Comparison of ENCODE assay signal across 9 mouse cellular contexts in the genomic region with DNA sequence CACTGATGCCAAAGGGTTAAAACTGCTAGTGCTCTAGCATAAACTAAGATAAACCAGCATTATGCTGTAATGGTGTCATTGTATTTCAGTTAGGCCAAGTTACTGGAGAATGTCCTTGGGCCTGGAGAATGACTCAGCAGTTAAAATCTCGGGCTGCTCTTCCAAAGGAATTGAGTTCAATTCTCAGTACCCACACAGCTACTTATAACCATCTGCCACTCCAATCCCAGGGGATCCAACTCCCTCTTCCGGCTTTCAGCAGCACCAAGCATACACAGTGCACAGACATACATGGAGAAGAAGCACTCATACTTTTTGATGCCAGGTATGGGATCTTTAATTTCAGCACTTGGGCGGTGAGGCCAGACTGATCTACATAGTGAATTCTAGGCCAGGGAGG. TPM values are rescaled to one million over a fixed set of nuclear protein-coding genes. Genes with fewer than 3 reads are reported as not detected.
A peak's percentile ranks its signal among the peaks of the same experiment; 100 is the strongest.
DNase-seq lines count a peak whose midpoint lies in the region; ATAC-seq and TF ChIP-seq lines count a peak whose summit lies in the region.
"Had no signal": no experiment of that assay in that cellular context is flagged by ENCODE, and none has a peak within 500 bp of the region (broad histone marks: within the 10 kb centered on the region; RNA-seq: fewer than 3 reads in every experiment).

No protein-coding gene starts in this region.

- TF ChIP-seq CTCF in layer of hippocampus, adult 2 months (conservative IDR thresholded peaks at IDR 0.05) = no peak
- TF ChIP-seq CTCF in liver, embryonic 14.5 days (IDR thresholded peaks at IDR 0.05; ENCODE audit: low read depth) = no peak

- 46% methylated on average over 3 of the region's 3 CpGs for WGBS in liver, embryonic 14.5 days (ENCODE audit: insufficient replicate concordance)

- TF ChIP-seq EP300 in liver, embryonic 14.5 days (IDR thresholded peaks at IDR 0.05; ENCODE audit: low read depth) = no peak

- no peaks in the 10 kb centered on the region for H3K9me3 ChIP-seq in liver, embryonic 14.5 days (ENCODE audit: control insufficient read depth, low read length)

- H3K9ac ChIP-seq in liver, embryonic 14.5 days (replicated peaks) = no peak overlapping the region

- no peaks in the 10 kb centered on the region for H3K27me3 ChIP-seq in liver, embryonic 14.5 days (ENCODE audit: control insufficient read depth, insufficient read depth, low read length)

- peaks cover 6 to 8% of the 10 kb centered on the region in 2 experiments for H3K4me1 ChIP-seq in liver, embryonic 14.5 days (replicated peaks; ENCODE audit: control insufficient read depth in 2 of 2, insufficient read depth in 2 of 2, low read length in 1 of 2)

- H3K27ac ChIP-seq in layer of hippocampus, adult 2 months = peak overlapping the region; percentile 36; the same call in 1 of the 2 replicates
- no peak overlapping the region for H3K27ac ChIP-seq in liver, embryonic 14.5 days

- H3K4me2 ChIP-seq in liver, embryonic 14.5 days (ENCODE audit: low read depth) = no peak overlapping the region

- no peak overlapping the region for H3K4me3 ChIP-seq in layer of hippocampus, adult 2 months
- H3K4me3 ChIP-seq in liver, embryonic 14.5 days (ENCODE audit: insufficient read depth in 1 of 2, low read depth in 2 of 2, low read length in 2 of 2) = no peak overlapping the region
- H3K4me3 ChIP-seq: erythroblast, embryonic 14.5 days had no signal

- H3K36me3 ChIP-seq in liver, embryonic 14.5 days (replicated peaks; ENCODE audit: control insufficient read depth, insufficient read depth, low read depth) = no peaks in the 10 kb centered on the region

- DNase-seq in layer of hippocampus, adult 2 months (ENCODE audit: low spot score in 2 of 2) = no peak
- no peak for DNase-seq in layer of hippocampus, adult 18-20 months (ENCODE audit: low spot score in 2 of 2)
- DNase-seq in adipocyte (ENCODE audit: low spot score) = peak; percentile 62
- DNase-seq in cerebellum, adult 9-10 months = peak; percentile 35
- DNase-seq in liver, embryonic 14.5 days (ENCODE audit: low read depth in 3 of 3, low spot score in 3 of 3) = peak; percentile 24 to 35 (median 28)
- no peak for DNase-seq in lung, postnatal 14 days
- DNase-seq in layer of hippocampus, adult 8-10 months (ENCODE audit: low spot score in 2 of 2) = no peak

- ATAC-seq in liver, embryonic 14.5 days (ENCODE audit: insufficient read depth) = 0 out of 2 replicates have a peak, but pooled peaks have one; percentile 39
- ATAC-seq in monocyte, adult 5-6 weeks (replicated peaks; ENCODE audit: insufficient number of reproducible peaks, low FRiP score, low TSS enrichment, poor library complexity, severe bottlenecking) = no peak

RNA-seq across cellular contexts. Expression of gene Kpna4, which starts 8.1 kb away (rescaled TPM):
- 10 to 100 TPM; 82.9 to 87.7 TPM for total RNA-seq in layer of hippocampus, adult 2 months (2021)
- 10 to 100 TPM; 84.4 to 92.4 TPM for total RNA-seq in layer of hippocampus, adult 18-20 months (2021)
- polyA plus RNA-seq in liver, embryonic 14.5 days (2012; rRNA removed) = 5.1 and 8.7 TPM in 2 replicates
- polyA plus RNA-seq in liver, embryonic 14.5 days (2014; fragmentation: Nextera tagmentation; extraction: Ambion mirVana) = 13.2 and 13.3 TPM in 2 replicates
- total RNA-seq in monocyte, adult 5-6 weeks (2017) = 173 to 214 TPM (median 173 TPM) in 3 replicates
- 10 to 100 TPM; 68.1 to 94.4 (median 81.2) TPM for total RNA-seq in layer of hippocampus, adult 8-10 months (2022)

Comparison
In these comparisons a context has a peak if more than half of its experiments do, and no peak if none do; other contexts are left out.
1. DNase-seq: peak in adipocyte (single experiment), cerebellum, adult 9-10 months (single experiment) and liver, embryonic 14.5 days (3 of 3); none in layer of hippocampus, adult 2 months (0 of 2), layer of hippocampus, adult 18-20 months (0 of 2), lung, postnatal 14 days (single experiment) and layer of hippocampus, adult 8-10 months (0 of 2).